ENCODE assay signal across 7 mouse cellular contexts in the genomic region with DNA sequence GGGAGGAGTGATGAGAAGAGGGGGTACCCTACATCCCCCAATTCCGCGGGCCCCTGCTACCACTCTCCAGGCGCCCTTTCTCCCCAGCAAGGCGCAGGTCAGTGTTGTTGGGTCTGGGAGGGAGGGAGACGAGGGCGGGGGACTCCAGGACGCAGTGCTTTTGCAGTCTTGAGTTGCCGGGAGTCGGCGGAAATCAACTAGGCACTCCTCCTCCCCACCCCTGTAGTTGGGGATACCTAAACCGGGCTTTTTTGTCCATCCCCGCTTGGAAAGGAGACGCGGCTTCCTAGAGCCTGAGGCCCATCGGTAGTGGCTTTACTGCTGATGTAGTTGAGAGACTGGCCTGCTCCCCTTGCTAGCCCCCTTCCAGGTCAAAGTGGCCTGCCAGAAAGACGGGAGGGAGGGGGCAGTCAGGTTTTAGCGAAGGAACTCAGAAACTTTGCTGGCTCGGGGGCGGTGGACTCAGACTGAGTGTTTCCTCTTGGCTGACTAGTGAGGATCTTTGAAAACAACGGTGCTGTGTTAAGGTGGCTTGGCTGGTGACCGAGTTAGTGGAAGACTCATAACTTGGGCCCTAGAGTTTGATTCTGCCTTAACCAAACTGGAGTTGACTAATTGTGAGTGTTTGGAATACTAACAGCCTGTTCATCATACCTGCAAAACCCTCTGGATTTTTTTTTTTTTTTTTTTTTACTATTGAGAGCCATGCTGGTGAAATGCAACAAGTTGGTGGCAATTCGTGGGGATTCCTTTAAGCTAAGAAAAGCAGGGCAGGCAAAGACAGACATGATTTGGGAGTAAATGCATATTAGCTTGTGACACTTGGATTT. TPM values are rescaled to one million over a fixed set of nuclear protein-coding genes. Genes with fewer than 3 reads are reported as not detected.
DNase-seq lines count a peak whose midpoint lies in the region; ATAC-seq and TF ChIP-seq lines count a peak whose summit lies in the region.

No protein-coding gene starts in this region.

- H3K4me1 ChIP-seq in embryonic facial prominence, embryonic 10.5 days: peaks cover 46% of the 10 kb centered on the region
- H3K4me1 ChIP-seq in hindbrain, embryonic 15.5 days (replicated peaks): peaks cover 46% of the 10 kb centered on the region
- peaks cover 18% of the 10 kb centered on the region for H3K4me1 ChIP-seq in lung, postnatal 0 days (ENCODE audit: insufficient read depth, low read depth, low read length)
- H3K4me1 ChIP-seq in stomach, embryonic 16.5 days (ENCODE audit: control insufficient read depth, insufficient read depth, low read length): peaks cover 13% of the 10 kb centered on the region; the same call in 1 of the 2 replicates

- DNase-seq in left cerebral cortex, postnatal 4 days: peak; percentile 19
- no peak for DNase-seq in left cerebral cortex, adult 8-10 months (ENCODE audit: low spot score in 2 of 2)
- no peak for DNase-seq in Patski (ENCODE audit: low read depth, low spot score)
- DNase-seq in embryonic facial prominence, embryonic 10.5 days (ENCODE audit: low spot score): no peak
- DNase-seq in lung, postnatal 0 days (ENCODE audit: low spot score): peak; percentile 63

- H3K4me2 ChIP-seq in hindbrain, embryonic 15.5 days: peak overlapping the region; percentile 64
- peak overlapping the region; percentile 87 for H3K4me2 ChIP-seq in lung, postnatal 0 days (replicated peaks; ENCODE audit: low read depth, low read length)
- peak overlapping the region; percentile 68 for H3K4me2 ChIP-seq in stomach, embryonic 16.5 days (ENCODE audit: low read depth, low read length)

- H3K9ac ChIP-seq in hindbrain, embryonic 15.5 days: peak overlapping the region; percentile 89
- H3K9ac ChIP-seq in lung, postnatal 0 days (replicated peaks; ENCODE audit: low read depth): peak overlapping the region; percentile 82
- H3K9ac ChIP-seq in stomach, embryonic 16.5 days (ENCODE audit: low read length): peak overlapping the region; percentile 87

- ATAC-seq in Patski: peak; percentile 41
- ATAC-seq in hindbrain, embryonic 15.5 days (ENCODE audit: low FRiP score, low read depth): no peak; the same call in none of the 2 replicates
- ATAC-seq in lung, postnatal 0 days: peak; percentile 69
- peak; percentile 41 for ATAC-seq in stomach, embryonic 16.5 days (ENCODE audit: insufficient read depth, low FRiP score)

- peak overlapping the region; percentile 86 for H3K4me3 ChIP-seq in embryonic facial prominence, embryonic 10.5 days
- peak overlapping the region; percentile 91 for H3K4me3 ChIP-seq in hindbrain, embryonic 15.5 days
- peak overlapping the region; percentile 66 for H3K4me3 ChIP-seq in lung, postnatal 0 days (ENCODE audit: low read depth, low read length)
- H3K4me3 ChIP-seq in stomach, embryonic 16.5 days (replicated peaks; ENCODE audit: low read length): peak overlapping the region; percentile 83

- POLR2A ChIA-PET in Patski (lab: Charles Lee): interaction anchor here (0.7 kb wide), 1 partner anchor 96 kb away, joined by 7 read pairs; no protein-coding TSS in a partner anchor

- no peak for TF ChIP-seq EP300 in lung, postnatal 0 days (IDR thresholded peaks at IDR 0.05)

- in situ Hi-C loops in Patski (cut with MboI; ENCODE audit: low pct_unique_long_range_greater_than_20kb): no loop called here

- intact Hi-C loops in left cerebral cortex, postnatal 4 days (cut with DNase I): loop anchor here (10.0 kb wide), 1 partner anchor 114 kb away; no protein-coding TSS in a partner anchor

- peak overlapping the region; percentile 95 for H3K27ac ChIP-seq in embryonic facial prominence, embryonic 10.5 days (replicated peaks)
- H3K27ac ChIP-seq in hindbrain, embryonic 15.5 days (replicated peaks): peak overlapping the region; percentile 89
- peak overlapping the region; percentile 63 for H3K27ac ChIP-seq in lung, postnatal 0 days (ENCODE audit: low read length)
- H3K27ac ChIP-seq in stomach, embryonic 16.5 days (ENCODE audit: low read length): peak overlapping the region; percentile 76

- H3K27me3 ChIP-seq in Patski: no peaks in the 10 kb centered on the region
- H3K27me3 ChIP-seq in embryonic facial prominence, embryonic 10.5 days (replicated peaks; ENCODE audit: low read depth, poor library complexity, severe bottlenecking): peaks cover 7% of the 10 kb centered on the region; the same call in 1 of the 2 replicates
- no peaks in the 10 kb centered on the region for H3K27me3 ChIP-seq in hindbrain, embryonic 15.5 days
- no peaks in the 10 kb centered on the region for H3K27me3 ChIP-seq in lung, postnatal 0 days (replicated peaks; ENCODE audit: insufficient read depth, low read length)
- H3K27me3 ChIP-seq in stomach, embryonic 16.5 days (ENCODE audit: control insufficient read depth, insufficient read depth, low read length): no peaks in the 10 kb centered on the region

- H3K36me3 ChIP-seq in embryonic facial prominence, embryonic 10.5 days (replicated peaks): peaks cover 36% of the 10 kb centered on the region
- no peaks in the 10 kb centered on the region for H3K36me3 ChIP-seq in hindbrain, embryonic 15.5 days
- H3K36me3 ChIP-seq in lung, postnatal 0 days (ENCODE audit: insufficient read depth, low read length): no peaks in the 10 kb centered on the region
- no peaks in the 10 kb centered on the region for H3K36me3 ChIP-seq in stomach, embryonic 16.5 days (ENCODE audit: control insufficient read depth, insufficient read depth, low read length)

- no peak for TF ChIP-seq CTCF in Patski (IDR thresholded peaks at IDR 0.05)
- TF ChIP-seq CTCF in lung, postnatal 0 days (IDR thresholded peaks at IDR 0.05): no peak

- H3K9me3 ChIP-seq in embryonic facial prominence, embryonic 10.5 days: no peaks in the 10 kb centered on the region
- H3K9me3 ChIP-seq in hindbrain, embryonic 15.5 days: no peaks in the 10 kb centered on the region
- no peaks in the 10 kb centered on the region for H3K9me3 ChIP-seq in lung, postnatal 0 days (ENCODE audit: low read length)
- H3K9me3 ChIP-seq in stomach, embryonic 16.5 days (replicated peaks; ENCODE audit: control insufficient read depth, low read length): no peaks in the 10 kb centered on the region

- 2% methylated on average over 22 of the region's 22 CpGs for WGBS in embryonic facial prominence, embryonic 10.5 days
- 2% methylated on average over 22 of the region's 22 CpGs for WGBS in hindbrain, embryonic 15.5 days
- WGBS in lung, postnatal 0 days: 4% methylated on average over 17 of the region's 22 CpGs
- WGBS in stomach, embryonic 16.5 days: 2% methylated on average over 22 of the region's 22 CpGs

- CTCF ChIA-PET in Patski (lab: Charles Lee): no interaction called here

RNA-seq across cellular contexts. Expression of a gene that starts 1.2 kb away (rescaled TPM):
- total RNA-seq in left cerebral cortex, postnatal 4 days (2021): 10 to 100 TPM; 32.8 to 35.8 TPM
- 10 to 100 TPM; 49.4 to 56.1 (median 53.7) TPM for total RNA-seq in left cerebral cortex, adult 8-10 months (2022)
- polyA plus RNA-seq in Patski (2021): 25.8 TPM
- 12.3 TPM in 2 replicates for polyA plus RNA-seq in embryonic facial prominence, embryonic 10.5 days (2016; fragmentation: Nextera tagmentation; extraction: Ambion mirVana)
- 18.9 and 24.7 TPM in 2 replicates for polyA plus RNA-seq in hindbrain, embryonic 15.5 days (2015; fragmentation: Nextera tagmentation; extraction: Ambion mirVana)
- polyA plus RNA-seq in lung, postnatal 0 days (2015; fragmentation: Nextera tagmentation; extraction: Ambion mirVana): 12.1 and 13.1 TPM in 2 replicates
- polyA plus RNA-seq in stomach, embryonic 16.5 days (2015; fragmentation: Nextera tagmentation; extraction: Ambion mirVana): 17.3 and 18.5 TPM in 2 replicates

RNA-seq across cellular contexts. Expression of a gene that starts 31.3 kb away (rescaled TPM):
- under 1 TPM; 0.34 to 0.56 TPM for total RNA-seq in left cerebral cortex, postnatal 4 days (2021)
- 1 to 10 TPM; 2.1 to 3.3 (median 2.4) TPM for total RNA-seq in left cerebral cortex, adult 8-10 months (2022)
- polyA plus RNA-seq in Patski (2021): not detected
- polyA plus RNA-seq in embryonic facial prominence, embryonic 10.5 days (2016; fragmentation: Nextera tagmentation; extraction: Ambion mirVana): 2.0 and 3.1 TPM in 2 replicates
- polyA plus RNA-seq in hindbrain, embryonic 15.5 days (2015; fragmentation: Nextera tagmentation; extraction: Ambion mirVana): 0.26 and 0.41 TPM in 2 replicates
- polyA plus RNA-seq in lung, postnatal 0 days (2015; fragmentation: Nextera tagmentation; extraction: Ambion mirVana): 1.6 TPM in 2 replicates
- polyA plus RNA-seq in stomach, embryonic 16.5 days (2015; fragmentation: Nextera tagmentation; extraction: Ambion mirVana): 2.7 and 3.1 TPM in 2 replicates

RNA-seq across cellular contexts. Expression of a gene that starts 38.5 kb away (rescaled TPM):
- total RNA-seq in left cerebral cortex, postnatal 4 days (2021): 1 to 10 TPM; 6.8 to 7.5 TPM
- total RNA-seq in left cerebral cortex, adult 8-10 months (2022): 1 to 10 TPM; 4.7 to 6.7 (median 6.1) TPM
- polyA plus RNA-seq in Patski (2021): 12.9 TPM
- 9.6 and 11.7 TPM in 2 replicates for polyA plus RNA-seq in embryonic facial prominence, embryonic 10.5 days (2016; fragmentation: Nextera tagmentation; extraction: Ambion mirVana)
- polyA plus RNA-seq in hindbrain, embryonic 15.5 days (2015; fragmentation: Nextera tagmentation; extraction: Ambion mirVana): 7.0 and 10.3 TPM in 2 replicates
- 23.1 and 26.3 TPM in 2 replicates for polyA plus RNA-seq in lung, postnatal 0 days (2015; fragmentation: Nextera tagmentation; extraction: Ambion mirVana)
- polyA plus RNA-seq in stomach, embryonic 16.5 days (2015; fragmentation: Nextera tagmentation; extraction: Ambion mirVana): 28.6 and 30.4 TPM in 2 replicates

Comparison
In these comparisons a context has a peak if more than half of its experiments do, and no peak if none do; other contexts are left out.
1. DNase-seq: peak in left cerebral cortex, postnatal 4 days (single experiment) and lung, postnatal 0 days (single experiment); none in left cerebral cortex, adult 8-10 months (0 of 2), Patski (single experiment) and embryonic facial prominence, embryonic 10.5 days (single experiment).
2. Peak in every context shown above with its lines, with median percentiles within 50 percentile points of each other: H3K27ac ChIP-seq, H3K4me3 ChIP-seq, H3K4me2 ChIP-seq and H3K9ac ChIP-seq.